In the genomic region with DNA sequence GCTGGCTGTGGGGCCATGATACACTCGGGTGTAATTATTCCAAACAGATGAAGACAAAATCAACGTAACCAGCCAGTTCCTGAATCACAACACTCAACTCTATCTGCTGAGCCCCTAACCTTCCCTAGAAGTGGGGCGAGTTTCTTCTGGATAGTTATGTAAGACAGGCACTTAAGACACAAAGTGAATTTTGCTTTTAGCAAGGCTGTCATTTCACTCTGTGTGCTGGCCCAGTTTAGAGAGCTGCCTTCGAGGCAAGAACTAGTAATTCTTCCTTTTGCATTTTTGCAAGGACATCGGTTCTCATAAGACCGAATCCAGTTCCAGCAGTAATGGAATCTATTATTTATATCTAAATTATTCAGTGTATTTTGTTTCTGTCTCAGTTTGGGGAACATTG, we compare ENCODE assay signal across 21 mouse cellular contexts.
A peak's percentile ranks its signal among the peaks of the same experiment; 100 is the strongest.
DNase-seq lines count a peak whose midpoint lies in the region; ATAC-seq lines count a peak whose summit lies in the region.
"Had no signal": no experiment of that assay in that cellular context is flagged by ENCODE, and none has a peak within 500 bp of the region (broad histone marks: within the 10 kb centered on the region; RNA-seq: fewer than 3 reads in every experiment).

No protein-coding gene starts in this region.

- peak; percentile 75; the same call in 1 of the 2 replicates for ATAC-seq in frontal cortex, adult (ENCODE audit: low TSS enrichment)
- ATAC-seq: activated CD4-positive, CD25-positive, alpha-beta regulatory T cell, adult 4 months; CD4-positive, CD25-positive, alpha-beta regulatory T cell, adult 4 months; forebrain, embryonic 14.5 days; forebrain, embryonic 16.5 days; Patski had no signal

- no peak for DNase-seq in frontal cortex, adult 2 months (ENCODE audit: extremely low spot score in 1 of 2, low spot score in 1 of 2)
- peak; percentile 8 for DNase-seq in right cerebral cortex, adult 18-20 months
- DNase-seq in right cerebral cortex, postnatal 4 days, result no peak
- DNase-seq in layer of hippocampus, postnatal 14 days (ENCODE audit: low spot score in 2 of 2), result no peak
- DNase-seq: adrenal gland, adult 8-10 months; adrenal gland, postnatal 14 days; adrenal gland, postnatal 36 days; B cell, adult 2 months; cerebellum, adult 11 months; cerebellum, adult 18-20 months; cerebellum, adult 8-10 months; cerebellum, adult 9-11 months; cerebellum, postnatal 14 days; cerebellum, postnatal 36 days; embryo, embryonic 11 days had no signal
